Mouse (Mus musculus) erythroid progenitor cell, adult 5-6 weeks (primary cell): Measurements from ENCODE around the gene Hemgn. TPM values are rescaled to one million over a fixed set of nuclear protein-coding genes. Genes with fewer than 3 reads are reported as not detected.
A peak's percentile ranks its signal among the peaks of the same experiment; 100 is the strongest.

ENCODE experiments used
- ATAC-seq: replicated peaks from 2 replicates; pipeline ENCODE4 v1.8.0; 2016; ENCODE audit warnings: moderate number of reproducible peaks, mild to moderate bottlenecking, moderate TSS enrichment, inconsistent platforms; ENCODE audit not compliant: poor library complexity, low FRiP score, severe bottlenecking
- total RNA-seq, 2 experiments: library from RNA; stranded (forward) in 1 of 2; stranded (reverse) in 1 of 2; fragments of 150-400 nt in 1 of 2; fragments of 186-747, 209-891 nt in 1 of 2; gene quantifications; 2 replicates each; pipeline versions ENCODE4 v1.2.3 to v1.2.4; 2015 to 2017; ENCODE audit warnings: low replicate concordance in 2 of 2

The Hemgn gene
- 1,402 and 1,484 TPM in 2 replicates for total RNA-seq (2015; ENCODE audit: low replicate concordance)
- 1,540 and 1,607 TPM in 2 replicates for total RNA-seq (2017; ENCODE audit: low replicate concordance)

- no peak for ATAC-seq
These were observed at the start of gene Hemgn for GRCm38 (mm10) chr4:46413406-46413805. Gene Hemgn (minus strand): TSS chr4:46413506.

- ATAC-seq: no peak
These were observed 45.1 kb upstream of the Hemgn start for GRCm38 (mm10) chr4:46458411-46458810.

DNA sequence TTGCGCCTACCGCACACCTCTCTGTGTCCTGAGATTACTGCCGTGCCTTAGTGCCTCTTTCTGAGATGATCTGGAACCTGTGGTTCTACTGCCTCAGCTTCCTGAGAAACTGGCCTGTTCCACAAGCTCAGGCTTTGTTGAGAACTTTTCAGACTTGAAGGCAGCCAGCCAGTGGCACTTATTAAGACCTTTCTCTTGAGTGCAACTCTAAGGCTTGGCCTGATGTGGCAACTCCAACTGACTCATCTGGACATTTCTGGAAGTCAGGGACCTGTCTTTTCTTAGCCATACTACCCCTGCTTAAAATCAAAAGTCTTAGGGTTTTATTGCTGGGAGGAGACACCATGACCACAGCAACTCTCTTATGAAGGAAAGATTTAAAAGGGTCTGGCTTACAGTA, 43.9 kb upstream of the Hemgn start:
- no peak for ATAC-seq

DNA sequence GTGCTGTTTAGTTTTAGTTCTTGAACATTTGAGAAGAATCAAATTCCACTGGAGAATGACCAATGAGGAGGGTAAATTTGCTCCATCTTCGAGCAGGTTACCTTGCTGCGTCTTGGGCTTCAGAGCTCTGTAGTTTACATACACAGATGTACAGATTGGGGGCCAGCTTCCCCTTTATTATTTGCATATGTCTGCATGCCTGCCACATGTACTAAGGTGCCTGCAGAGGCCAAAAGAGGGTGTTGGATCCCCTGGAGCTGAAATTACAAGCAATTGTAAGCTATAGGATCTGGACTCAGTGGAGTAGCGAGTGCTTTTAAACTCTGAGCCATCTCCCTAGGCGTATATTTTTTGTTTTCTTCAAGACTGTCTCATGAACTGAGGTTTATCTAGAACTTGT, 43.5 kb upstream of the Hemgn start:
- no peak for ATAC-seq

GRCm38 (mm10) chr4:46454097-46454864, 41.0 kb upstream of the Hemgn start:
- ATAC-seq: peak; percentile 52

DNA sequence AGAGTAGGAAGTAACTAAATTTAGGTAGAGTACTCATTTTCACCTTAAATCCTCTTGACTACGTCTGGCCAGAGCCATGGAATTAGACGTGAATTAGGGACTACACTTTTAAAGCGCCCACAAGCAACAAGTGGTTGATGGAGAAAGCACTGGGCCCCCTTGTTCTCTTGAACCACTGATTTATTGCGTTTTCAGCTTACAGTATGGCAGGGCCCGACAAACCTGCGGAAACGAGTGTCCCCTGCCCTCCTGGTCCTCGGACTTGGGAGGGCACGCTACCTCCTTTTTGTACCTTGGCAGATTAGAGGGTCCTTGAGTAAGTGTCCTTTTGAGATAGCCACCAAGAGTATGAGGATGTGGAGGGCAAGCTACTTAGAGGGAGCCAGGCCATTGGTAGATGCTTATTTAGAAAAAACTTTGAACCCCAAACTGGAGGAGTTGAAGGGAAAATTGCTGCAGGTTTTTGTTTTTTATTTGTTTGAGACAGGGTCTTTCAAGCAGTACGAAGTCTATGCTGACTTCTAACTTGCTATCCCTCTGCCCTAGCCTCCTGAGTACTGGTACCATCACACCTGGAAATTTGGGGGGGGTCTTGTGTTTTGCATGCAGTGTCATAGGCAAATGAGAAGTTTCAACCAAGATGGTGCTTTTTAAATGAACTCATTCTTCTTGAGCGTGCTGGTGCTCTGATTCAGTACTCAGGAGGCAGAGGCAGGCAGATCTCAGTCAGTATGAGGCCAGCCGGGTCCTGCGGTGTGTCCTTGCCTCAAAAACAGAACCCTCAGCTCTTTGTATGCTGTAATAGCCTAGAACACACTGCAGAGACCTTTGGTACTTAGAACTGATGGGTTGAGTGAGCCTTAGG, 39.8 kb upstream of the Hemgn start:
- ATAC-seq: no peak

DNA sequence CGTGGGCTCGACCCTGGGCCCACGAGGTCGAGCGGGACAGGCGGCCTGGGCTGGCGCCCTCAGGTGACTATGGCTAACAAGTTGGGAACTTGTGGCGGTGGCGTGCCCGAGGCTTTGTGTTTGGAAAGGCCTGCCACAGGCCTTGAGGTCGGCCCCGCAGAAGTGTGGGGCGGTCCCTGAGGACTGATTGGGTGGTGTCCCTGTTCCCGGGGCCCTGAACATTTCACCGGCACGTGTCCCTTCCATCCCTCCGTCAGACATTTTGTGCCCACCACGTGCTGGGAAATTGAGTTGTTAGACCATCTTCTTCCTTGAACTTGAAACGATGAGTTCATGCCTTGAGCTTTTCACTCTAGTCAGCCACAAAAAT, 39.2 kb upstream of the Hemgn start:
- ATAC-seq: peak; percentile 47

GRCm38 (mm10) chr4:46451758-46452480, 38.6 kb upstream of the Hemgn start:
- ATAC-seq: no peak

DNA sequence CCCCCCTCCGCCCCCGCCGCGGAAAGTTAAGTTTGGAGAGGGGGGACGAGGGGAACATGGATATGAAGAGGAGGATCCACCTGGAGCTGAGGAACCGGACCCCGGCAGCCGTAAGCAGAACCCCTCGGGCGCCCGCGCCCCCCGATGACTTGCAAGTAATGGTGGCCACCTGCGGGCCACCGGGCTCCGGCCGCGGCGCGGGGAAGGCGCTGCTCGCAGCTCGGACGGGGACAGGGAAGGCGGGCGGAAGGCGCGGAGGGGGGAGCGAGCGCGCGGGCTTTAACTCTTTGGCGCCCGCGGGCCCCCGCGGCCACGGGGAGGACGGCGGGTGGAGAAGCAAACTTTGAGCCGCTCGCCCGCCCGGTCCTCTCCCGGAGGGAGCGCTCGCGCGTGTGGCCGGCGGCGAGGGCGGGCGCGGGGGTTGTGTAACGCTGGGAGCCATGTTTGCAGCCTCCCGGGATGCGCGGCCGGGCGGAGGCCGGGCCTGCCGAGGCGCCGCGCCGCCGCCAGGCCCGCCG, 38.0 kb upstream of the Hemgn start:
- ATAC-seq: no peak

- ATAC-seq: peak; percentile 73
These were observed 37.3 kb upstream of the Hemgn start, which contains the start of gene Anp32b for GRCm38 (mm10) chr4:46450519-46451131. Gene Anp32b (plus strand): TSS chr4:46450902.

DNA sequence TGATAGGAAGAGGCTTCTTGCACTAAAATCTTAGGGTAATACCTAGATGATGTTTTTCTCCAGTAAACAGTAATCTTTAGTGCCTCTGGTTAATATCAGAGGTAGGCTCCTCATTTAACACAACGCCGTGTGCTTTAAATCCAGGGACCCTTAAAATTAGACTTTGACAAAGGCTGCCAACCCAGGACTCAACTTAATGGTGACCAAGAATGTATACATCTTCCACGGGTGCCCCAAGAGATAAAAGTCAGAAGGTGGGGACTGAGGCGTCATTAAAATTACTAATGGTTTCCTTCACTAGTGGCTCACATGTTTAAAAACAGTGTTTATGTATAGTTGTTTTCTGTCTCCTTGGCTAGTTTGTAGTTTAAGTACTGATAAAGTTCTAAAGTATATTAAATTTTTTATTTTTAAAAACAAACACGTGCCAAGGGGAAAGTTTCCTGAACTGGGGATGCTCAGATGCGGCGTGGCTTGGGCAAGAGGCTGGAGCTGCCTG, 36.8 kb upstream of the Hemgn start:
- ATAC-seq: no peak

DNA sequence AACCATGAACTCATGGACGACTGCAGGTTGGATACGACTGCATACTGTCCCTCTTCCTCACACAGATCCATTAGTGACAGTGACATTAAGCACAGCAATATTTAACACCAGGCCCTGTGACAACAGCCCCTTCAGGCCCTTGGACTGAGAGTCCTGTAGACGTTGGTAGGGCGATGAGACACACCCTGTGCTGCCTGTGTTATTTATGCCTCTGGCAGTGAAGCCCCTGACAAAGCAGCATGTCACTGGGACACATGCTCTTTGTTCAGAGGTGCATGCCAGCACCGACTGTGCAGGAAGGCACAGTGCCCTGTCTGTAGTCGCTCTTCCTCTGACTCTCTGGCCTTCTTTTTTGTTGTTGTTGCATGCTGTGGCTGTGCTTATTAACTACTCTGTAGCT, 35.6 kb upstream of the Hemgn start:
- peak; percentile 13; the same call in 1 of the 2 replicates for ATAC-seq

GRCm38 (mm10) chr4:46447461-46447860, 34.2 kb upstream of the Hemgn start:
- no peak for ATAC-seq

- ATAC-seq: no peak
These were observed 32.1 kb upstream of the Hemgn start for GRCm38 (mm10) chr4:46445237-46445945.

DNA sequence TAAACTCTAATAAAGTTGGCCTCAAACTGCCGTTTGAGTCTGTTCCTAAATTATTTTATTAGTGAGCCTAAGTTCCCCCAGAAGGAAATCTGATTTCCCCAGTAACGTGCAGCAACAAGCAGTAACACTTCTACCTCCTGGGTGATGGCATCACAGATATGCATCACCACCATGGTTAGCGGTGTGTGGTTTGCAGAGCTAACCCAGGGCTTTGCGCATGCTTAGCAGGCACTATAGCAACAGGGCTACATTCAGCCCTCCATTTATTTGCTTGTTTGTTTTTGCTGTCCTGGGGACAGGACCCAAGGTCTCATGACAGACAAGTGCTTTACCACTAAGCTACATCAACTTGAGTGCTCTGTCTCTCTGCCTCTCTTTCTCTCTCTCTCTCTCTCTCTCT, 29.2 kb upstream of the Hemgn start:
- peak; percentile 30; the same call in 1 of the 2 replicates for ATAC-seq

DNA sequence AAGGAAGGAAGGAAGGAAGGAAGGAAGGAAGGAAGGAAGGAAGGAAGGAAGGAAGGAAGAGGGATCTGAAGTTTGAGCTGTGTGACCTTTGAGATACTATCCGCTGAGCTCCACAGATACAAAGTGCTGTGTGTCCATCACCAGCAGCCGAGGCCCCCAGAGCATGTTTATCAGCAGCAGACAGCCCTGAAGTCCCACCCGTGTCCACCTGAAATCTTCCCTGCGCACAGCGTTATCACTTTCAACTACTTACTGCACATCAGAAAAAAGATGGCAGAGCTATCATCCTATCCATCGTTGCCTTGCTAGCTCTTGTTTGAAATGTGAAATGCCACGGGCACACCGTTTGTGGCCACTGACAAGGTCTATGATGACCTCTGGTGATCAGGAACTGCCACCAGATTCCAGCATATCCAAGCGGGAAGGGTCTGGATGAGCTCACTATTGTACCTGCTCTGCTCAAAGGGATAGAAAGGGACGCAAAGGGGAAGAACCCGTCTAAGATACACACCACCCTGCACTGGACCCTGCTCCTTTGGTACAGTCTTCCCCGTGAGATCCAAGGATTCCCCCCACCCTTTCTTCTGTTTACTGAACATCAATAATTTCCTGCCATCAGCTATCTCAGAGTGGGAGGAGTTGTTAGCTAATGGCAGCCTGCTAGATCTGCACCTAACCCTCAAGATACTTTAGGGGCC, 19.2 kb upstream of the Hemgn start:
- peak; percentile 98 for ATAC-seq

- ATAC-seq: no peak
These were observed 15.7 kb upstream of the Hemgn start for GRCm38 (mm10) chr4:46428903-46429499.

GRCm38 (mm10) chr4:46422625-46423024, 9.3 kb upstream of the Hemgn start:
- ATAC-seq: no peak
